Mouse (Mus musculus) fat pad, adult 2 months (tissue): ENCODE results near the gene Zmynd10.
"Not testable (repeated sequence)": the region's sequence is repeated elsewhere in the genome, so short reads cannot be mapped to it uniquely, and the experiment has no call there.

Source experiments
- DNase-seq: peaks from one replicate; pipeline ENCODE4 v3.0.0-alpha.2; 2011; ENCODE audit warnings: low read depth, low spot score; ENCODE audit errors: extremely low read depth

Zmynd10 gene

GRCm38 (mm10) chr9:107554319-107554825, 7.3 kb downstream of the Zmynd10 start:
- DNase-seq = peak; percentile 71

- DNase-seq = no peak
Observed at GRCm38 (mm10) chr9:107555031-107555457, 7.9 kb downstream of the Zmynd10 start.

- DNase-seq = no peak
Observed at GRCm38 (mm10) chr9:107555701-107556100, 8.6 kb downstream of the Zmynd10 start.

GRCm38 (mm10) chr9:107556346-107556745, 9.2 kb downstream of the Zmynd10 start:
- DNase-seq = no peak

GRCm38 (mm10) chr9:107563029-107563581, 16.0 kb downstream of the Zmynd10 start, which contains the start of gene Tusc2:
Gene Tusc2 (plus strand): TSS chr9:107563255.
- peak; percentile 56 for DNase-seq

GRCm38 (mm10) chr9:107565556-107565955, 18.5 kb downstream of the Zmynd10 start:
- not testable (repeated sequence) for DNase-seq

- DNase-seq = no peak
Observed at GRCm38 (mm10) chr9:107566041-107566709, 19.1 kb downstream of the Zmynd10 start.

GRCm38 (mm10) chr9:107566855-107567254, 19.8 kb downstream of the Zmynd10 start:
- DNase-seq = no peak

- no peak for DNase-seq
Observed at GRCm38 (mm10) chr9:107567702-107568319, 20.7 kb downstream of the Zmynd10 start, which contains the start of gene Hyal2. Gene Hyal2 (plus strand): TSS chr9:107567945.

GRCm38 (mm10) chr9:107568331-107569261, 21.5 kb downstream of the Zmynd10 start:
- no peak for DNase-seq

GRCm38 (mm10) chr9:107569270-107569669, 22.2 kb downstream of the Zmynd10 start:
- no peak for DNase-seq

- no peak for DNase-seq
Observed at GRCm38 (mm10) chr9:107570016-107570415, 22.9 kb downstream of the Zmynd10 start.

GRCm38 (mm10) chr9:107570845-107571244, 23.7 kb downstream of the Zmynd10 start:
- DNase-seq = no peak

- peak; percentile 94 for DNase-seq
Observed at GRCm38 (mm10) chr9:107571534-107572326, 24.6 kb downstream of the Zmynd10 start.

GRCm38 (mm10) chr9:107572327-107572662, 25.2 kb downstream of the Zmynd10 start:
- DNase-seq = no peak

GRCm38 (mm10) chr9:107573774-107574173, 26.7 kb downstream of the Zmynd10 start:
- not testable (repeated sequence) for DNase-seq

GRCm38 (mm10) chr9:107575579-107576356, 28.7 kb downstream of the Zmynd10 start:
- peak; percentile 90 for DNase-seq

- DNase-seq = peak; percentile 94
Observed at GRCm38 (mm10) chr9:107576357-107577107, 29.4 kb downstream of the Zmynd10 start, which contains the start of gene Hyal1. Gene Hyal1 (plus strand): TSS chr9:107576927.
